Mouse (Mus musculus): ENCODE results near the gene Bckdha.

Gene Bckdha

DNA sequence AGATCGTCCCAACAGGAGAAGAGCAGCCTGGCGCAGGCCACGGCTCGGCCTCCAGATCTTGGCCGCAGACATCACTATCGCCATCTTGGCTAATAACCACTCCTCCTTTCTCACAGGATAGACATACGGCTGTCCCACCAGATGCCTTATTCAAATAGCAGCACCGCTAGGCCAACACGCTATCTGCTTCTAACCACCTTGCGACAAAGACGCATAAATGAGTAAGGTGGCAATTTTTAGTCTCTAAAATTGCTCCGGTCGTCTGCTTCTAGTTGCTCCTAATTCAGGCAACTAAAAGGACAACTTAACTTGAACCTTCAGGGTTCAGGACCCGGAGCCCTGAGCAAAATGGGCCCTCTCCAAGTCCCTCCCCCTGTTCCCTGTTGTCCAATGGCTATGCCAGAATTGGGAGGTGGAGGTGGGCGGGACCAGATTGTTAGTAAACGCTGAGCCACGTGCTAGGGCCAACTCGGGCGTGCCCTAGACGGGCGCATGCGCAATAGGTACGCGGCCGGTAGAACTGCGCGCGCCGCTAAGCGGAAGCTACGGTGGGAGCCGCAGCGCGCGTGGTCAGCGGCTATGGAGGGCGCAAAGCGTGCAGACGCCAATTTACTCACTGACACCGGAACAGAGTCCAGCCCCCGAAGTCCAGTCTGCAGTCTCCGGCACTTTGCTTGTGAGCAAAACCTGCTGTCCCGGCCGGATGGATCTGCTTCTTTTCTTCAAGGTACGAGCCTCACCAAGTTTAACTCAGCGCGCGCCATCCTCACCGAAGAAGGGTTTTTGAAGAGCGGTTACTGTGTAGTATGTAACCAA is at the start of gene Bckdha, which contains the start of gene Exosc5:
TSS of gene Bckdha (minus strand) at position 325 of the 816 bp plus-strand sequence.
TSS of gene Exosc5 (plus strand) at position 508 of the 816 bp plus-strand sequence.
- peak; percentile 99 for DNase-seq (ENCODE audit: low read depth, low spot score)

DNA sequence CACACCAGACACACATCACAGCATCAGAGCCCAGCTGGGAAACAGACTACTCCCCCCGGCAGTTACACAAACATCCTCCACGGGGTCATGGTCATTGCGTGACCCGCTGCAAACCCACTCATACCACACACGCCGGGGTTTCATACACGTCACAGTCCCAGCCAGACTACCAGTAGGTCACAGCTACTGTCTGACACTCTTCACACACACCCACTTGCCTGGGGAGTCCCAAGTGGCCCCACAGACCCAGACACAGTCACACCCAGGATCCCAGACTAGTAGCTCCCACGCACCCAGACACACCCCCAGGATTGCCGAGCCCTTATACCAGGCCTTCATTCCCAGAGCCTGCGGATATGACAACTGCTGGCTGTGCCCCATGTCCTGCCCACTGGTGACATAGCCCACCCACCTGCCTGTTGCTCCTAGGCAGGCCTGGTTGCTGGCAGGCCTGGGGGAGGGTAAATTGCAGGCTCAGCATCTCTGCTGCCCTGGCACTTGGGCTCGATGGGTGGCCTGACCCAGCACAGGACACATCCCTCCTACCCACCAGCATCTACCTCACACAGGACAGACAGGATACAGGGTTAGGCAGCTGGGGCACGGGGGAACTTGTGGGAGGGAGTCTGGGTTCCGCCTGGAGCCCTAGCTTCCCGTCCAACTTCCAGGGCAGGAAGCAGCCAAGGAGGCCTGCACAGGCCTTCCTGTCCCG is 49.0 kb upstream of the Bckdha start:
- DNase-seq (ENCODE audit: low read depth, low spot score): no peak

DNA sequence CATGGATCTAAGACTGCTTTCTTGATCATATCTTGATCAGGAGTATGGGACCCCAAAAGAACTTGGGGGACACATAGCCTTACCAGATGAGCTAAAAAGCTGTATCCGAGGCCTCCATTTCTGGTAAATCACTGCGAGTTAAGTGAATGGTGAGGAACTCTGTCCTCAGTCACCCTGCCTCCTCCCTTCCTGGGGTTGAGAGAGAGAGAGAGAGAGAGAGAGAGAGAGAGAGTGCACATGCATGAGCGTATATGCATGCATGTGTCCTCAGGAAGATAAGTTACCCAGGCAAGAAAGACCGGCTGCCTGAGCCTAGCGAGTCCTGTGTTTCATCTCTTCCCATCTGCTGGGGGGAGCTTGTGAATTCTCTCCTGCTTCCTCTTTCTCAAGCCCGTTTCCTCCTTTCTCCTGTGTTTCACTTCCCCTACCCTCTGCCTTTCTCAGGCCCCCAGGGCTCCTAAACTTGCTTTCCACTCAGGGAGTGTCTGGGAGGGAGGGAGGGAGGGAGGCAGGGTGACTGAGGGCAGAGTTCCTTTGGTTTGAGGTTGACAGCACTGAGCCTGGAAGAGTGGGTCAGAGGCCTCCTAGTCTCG is 47.9 kb upstream of the Bckdha start:
- no peak for DNase-seq (ENCODE audit: low read depth, low spot score)

DNA sequence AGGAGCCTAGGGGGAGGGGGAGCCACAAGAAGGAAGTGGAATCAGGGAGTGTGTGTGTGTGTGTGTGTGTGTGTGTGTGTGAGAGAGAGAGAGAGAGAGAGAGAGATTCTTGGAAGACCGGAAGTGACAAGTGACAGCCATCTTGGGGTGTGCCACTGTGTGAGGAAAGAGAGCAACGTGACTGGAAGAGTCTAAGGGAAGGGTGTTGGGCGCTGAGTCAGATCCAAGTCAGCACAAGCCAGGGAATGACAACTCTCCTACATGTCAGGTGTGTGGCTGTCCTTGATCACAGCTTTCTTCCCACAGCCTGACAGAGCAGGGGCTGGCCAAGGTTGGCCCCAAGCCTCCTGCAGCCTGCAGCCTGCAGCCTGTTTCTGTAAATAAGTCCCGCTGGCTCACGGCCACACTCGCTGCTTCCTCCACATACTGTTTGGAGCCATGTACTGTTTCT is 47.0 kb upstream of the Bckdha start:
- DNase-seq (ENCODE audit: low read depth, low spot score): no peak

DNA sequence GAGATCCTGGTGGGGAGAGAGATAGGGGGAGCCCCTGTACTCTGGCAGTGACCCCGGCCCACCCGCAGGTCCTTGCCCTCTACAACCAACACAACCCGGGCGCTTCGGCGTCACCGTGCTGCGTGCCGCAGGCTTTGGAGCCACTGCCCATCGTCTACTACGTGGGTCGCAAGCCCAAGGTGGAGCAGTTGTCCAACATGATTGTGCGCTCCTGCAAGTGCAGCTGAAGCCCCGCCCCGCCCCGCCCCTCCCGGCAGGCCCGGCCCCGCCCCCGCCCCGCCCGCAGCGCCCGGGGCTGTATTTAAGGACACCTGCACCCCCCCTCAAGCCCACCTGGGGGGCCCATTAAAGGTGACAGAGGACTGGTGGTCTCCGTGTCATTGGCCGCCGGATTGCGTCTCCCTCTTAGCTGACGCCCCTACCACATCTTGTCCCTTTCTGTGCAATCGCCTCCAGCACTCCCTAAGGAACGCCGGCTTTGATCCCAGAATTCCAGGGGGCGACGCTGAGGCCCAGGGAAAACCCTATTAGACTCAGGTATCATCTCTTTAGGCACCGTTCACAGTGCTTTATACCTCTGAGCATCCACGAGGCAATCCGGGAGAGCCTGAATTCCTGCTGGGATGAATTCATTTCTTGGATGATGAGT is 46.1 kb upstream of the Bckdha start:
- DNase-seq (ENCODE audit: low read depth, low spot score): no peak

DNA sequence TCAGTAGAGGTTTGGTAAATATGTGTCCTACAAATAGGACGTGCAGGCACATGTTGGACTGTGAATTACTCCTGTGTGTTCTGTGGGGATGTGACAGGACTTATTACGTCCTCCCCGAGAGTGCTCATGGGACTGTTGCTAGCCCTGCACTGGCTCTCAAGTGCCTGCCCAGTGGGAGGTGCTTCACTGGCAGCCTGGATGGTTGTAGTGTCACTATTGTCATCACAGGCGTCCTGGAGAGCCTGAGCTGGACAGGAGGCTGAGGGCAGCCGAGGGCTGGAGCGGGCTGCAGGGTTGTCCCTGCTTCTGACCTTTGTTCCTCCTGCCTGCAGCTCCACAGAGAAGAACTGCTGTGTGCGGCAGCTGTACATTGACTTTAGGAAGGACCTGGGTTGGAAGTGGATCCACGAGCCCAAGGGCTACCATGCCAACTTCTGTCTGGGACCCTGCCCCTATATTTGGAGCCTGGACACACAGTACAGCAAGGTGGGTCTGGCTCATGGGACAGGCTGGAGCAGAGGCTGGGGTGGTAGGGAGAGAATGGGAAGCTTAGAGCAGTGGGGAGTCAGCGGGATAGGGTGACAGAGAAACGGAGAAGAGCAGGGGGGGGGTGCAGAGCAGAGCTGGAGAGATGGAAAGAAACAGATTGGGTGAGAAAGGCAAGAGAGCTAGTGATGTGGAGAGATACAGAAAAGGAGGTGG is 45.2 kb upstream of the Bckdha start:
- no peak for DNase-seq (ENCODE audit: low read depth, low spot score)

DNA sequence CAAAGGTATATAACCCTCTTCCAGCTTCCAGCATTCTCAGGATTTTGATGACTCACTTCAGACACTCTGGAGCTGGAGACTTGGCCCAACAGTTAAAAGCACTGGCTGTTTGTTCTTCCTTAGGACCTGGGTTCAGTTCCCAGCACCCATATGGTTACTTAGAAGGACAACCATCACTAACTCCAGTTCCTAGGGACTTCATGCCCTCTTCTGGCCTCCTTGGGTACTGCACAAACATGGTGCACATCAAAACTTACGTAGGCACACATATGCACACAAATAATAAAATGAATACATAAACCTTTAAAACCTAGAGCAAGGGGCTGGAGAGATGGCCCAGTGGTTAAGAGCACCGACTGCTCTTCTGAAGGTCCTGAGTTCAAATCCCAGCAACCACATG is 43.6 kb upstream of the Bckdha start:
- DNase-seq (ENCODE audit: low read depth, low spot score): no peak

DNA sequence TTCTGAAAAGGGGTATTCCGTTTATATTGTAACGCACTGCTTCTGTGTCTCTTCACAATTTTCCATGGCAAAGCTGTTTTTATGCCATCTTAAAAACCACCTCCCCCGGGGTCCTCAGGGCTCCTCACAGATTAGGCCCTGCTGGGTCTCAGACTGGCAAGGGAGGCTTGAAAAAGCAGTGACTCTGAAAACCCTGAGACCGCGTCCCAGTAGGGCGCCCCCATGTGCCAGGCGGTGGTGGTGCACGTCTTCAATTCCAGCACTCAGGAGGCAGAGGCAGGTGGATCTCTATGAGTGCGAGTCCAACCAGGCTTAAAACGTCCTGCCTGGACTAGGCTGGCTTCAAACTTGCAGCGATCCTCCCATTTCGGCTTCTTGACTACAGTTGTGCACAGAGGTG is 42.0 kb upstream of the Bckdha start:
- DNase-seq (ENCODE audit: low read depth, low spot score): no peak

DNA sequence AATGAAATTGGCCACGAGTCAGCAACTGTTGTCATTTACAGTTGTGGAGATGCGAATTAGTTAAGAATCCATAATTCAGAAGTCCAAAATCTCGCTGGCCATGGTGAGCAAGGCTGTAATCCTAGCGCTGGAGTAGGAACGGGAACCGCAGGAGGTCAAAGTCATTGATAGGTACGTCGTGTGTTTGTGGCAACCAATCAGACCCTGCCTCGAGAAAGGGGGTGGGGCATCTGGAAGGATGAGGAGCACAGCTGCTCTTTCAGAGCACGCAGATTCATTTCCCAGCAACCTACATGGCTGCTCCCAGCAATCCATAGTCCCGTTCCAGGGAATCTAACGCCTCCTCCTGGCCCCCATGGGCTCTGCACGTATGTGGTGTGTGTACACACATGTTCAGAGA is 41.1 kb upstream of the Bckdha start:
- DNase-seq (ENCODE audit: low read depth, low spot score): no peak

DNA sequence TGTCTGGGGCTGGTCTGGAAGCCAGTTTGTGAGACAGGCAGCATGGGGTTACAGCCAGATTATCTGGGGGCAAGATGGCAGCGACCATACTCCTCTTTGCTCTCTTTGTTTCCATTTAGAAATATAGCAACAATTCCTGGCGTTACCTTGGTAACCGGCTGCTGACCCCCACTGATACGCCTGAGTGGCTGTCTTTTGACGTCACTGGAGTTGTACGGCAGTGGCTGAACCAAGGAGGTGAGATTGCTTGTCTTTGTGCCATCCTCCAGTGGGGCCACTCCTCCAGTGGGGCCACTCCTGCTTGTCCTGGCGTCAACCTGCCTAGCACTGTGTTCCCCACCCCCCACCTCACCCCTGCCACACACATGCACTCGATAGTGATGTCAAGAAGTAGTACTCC is 35.3 kb upstream of the Bckdha start:
- no peak for DNase-seq (ENCODE audit: low read depth, low spot score)

DNA sequence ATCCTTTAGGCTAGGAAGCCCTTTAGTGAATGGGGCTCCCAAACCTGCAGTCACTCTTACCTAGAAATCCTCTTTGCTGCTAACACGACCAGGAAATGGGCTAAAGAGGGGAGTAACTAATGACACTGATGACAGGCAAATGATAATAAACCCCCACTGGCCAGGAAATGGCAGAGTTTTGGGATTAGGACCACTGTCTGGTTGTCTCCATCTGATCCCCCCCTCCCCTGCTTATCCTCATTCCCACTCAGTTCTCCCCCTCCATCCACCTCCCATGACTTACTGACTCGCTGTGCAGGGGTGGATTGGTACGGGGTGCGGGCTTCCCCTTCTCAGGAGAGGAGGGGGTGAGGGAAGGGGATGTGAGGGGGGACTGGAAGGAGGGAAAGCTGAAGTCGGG is 31.3 kb upstream of the Bckdha start:
- DNase-seq (ENCODE audit: low read depth, low spot score): no peak

DNA sequence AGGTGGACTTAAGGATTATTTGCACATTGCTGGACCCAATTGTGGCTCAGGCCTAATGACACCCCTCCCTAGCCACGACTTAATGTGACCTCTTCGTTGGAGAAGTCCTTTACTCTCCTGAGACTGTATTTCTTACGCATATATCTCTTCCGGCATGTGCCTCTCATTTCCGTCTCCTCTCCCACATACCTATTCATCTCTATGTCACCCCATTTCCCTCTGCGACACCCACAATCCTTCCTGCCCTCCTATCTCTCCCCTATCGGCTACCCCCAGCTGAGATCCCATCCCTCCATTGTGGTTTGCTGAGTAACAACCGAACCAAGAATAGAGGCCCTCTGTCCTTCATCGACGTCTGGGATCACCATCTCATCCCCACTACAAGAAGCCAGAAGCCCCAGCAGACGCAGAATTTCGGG is 30.8 kb upstream of the Bckdha start:
- DNase-seq (ENCODE audit: low read depth, low spot score): no peak

DNA sequence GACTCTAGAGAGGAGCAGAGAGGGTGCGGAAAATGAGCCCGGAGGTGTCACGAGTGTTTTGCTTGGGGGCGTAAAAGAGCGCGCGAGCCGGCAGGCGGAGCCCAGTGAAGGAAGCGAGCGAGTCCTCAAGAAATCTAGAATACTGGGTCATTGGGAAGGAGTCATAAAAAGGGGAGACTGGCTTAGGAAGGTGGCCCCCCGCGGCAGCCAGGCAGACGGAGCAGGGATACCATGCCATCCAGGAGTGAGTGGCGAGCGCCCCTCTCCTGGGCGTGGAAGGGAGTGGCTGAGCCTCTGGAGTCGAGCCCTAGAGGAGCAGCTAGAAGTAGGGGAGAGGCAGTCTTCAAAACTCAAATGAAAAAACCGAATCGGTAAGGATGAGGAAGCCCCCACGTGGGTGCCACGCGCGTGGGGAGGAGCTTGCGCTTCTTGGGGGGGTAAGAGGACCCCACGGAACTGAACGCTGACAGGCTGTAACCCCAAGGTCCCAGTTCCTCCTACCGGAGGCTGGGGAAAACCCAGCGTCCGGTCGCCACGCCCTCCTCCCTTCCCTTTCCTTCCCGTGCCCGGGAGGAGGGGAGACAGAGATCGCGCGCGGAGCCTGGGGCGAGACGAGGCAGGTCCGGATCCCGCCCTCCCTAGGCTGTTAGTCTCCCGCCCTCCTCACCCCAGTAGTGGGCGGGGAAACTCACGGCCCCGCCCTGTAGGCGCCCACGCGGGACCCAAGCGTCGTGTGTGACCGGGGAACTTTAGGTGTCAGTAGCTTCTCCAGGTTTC is 30.2 kb upstream of the Bckdha start:
- DNase-seq (ENCODE audit: low read depth, low spot score): no peak

DNA sequence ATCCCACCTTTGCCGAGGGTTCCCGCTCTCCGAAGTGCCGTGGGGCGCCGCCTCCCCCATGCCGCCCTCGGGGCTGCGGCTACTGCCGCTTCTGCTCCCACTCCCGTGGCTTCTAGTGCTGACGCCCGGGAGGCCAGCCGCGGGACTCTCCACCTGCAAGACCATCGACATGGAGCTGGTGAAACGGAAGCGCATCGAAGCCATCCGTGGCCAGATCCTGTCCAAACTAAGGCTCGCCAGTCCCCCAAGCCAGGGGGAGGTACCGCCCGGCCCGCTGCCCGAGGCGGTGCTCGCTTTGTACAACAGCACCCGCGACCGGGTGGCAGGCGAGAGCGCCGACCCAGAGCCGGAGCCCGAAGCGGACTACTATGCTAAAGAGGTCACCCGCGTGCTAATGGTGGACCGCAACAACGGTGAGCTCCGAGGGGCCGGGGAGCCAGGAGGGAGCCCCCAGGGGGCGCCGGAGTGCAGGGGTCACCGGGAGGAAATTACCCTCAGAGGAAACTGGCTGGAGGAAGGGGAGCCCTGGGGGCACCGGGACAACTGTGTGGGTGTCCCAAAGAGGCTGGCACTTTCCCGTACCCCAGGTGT is 29.1 kb upstream of the Bckdha start:
- no peak for DNase-seq (ENCODE audit: low read depth, low spot score)

DNA sequence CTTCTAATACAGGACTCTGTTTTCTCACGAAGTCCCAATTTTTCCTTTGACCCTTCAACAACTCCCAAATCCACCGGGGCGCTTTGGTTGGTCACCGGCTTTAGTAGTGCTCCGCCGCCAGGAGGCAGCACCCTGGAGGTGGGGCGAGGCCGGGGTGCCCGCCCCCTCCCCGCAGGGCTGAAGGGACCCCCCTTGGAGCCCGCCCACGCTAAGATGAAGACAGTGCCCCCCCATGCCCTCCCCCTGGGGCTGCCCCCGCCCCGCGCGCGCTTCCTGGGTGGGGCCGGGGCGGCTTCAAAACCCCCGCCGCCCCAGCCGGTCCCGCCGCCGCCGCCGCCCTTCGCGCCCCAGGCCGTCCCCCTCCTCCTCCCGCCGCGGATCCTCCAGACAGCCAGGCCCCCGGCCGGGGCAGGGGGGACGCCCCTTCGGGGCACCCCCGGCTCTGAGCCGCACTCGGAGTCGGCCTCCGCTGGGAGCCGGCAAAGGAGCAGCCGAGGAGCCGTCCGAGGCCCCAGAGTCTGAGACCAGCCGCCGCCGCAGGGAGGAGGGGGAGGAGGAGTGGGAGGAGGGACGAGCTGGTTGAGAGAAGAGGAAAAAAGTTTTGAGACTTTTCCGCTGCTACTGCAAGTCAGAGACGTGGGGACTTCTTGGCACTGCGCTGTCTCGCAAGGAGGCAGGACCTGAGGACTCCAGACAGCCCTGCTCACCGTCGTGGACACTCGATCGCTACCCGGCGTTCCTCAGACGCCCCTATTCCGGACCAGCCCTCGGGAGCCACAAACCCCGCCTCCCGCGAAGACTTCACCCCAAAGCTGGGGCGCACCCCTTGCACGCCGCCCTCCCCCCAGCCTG is 28.1 kb upstream of the Bckdha start, which contains the start of gene Tgfb1:
TSS of gene Tgfb1 (plus strand) at position 323 of the 852 bp plus-strand sequence.
- DNase-seq (ENCODE audit: low read depth, low spot score): no peak

DNA sequence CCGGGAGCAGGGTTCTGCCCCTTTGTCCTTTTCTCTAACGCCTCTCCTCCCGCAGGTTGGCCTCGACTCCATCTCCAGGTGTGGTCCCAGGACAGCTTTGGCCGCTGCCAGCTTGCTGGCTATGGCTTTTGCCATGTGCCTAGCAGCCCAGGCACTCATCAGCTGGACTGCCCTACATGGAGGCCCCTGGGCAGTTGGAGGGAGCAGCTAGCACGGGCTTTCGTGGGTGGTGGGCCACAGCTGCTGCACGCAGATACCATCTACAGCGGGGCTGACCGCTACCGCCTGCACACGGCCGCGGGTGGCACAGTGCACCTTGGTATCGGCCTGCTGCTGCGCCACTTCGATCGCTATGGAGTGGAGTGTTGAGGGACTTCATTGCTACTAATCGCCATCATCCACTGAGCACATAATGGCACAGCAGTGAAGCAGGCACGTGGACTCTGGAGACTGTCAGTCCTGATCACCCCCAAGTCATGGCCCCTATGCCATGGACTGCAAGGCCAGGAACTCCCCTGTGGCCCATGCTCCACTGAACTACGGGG is 27.2 kb upstream of the Bckdha start:
- DNase-seq (ENCODE audit: low read depth, low spot score): no peak

DNA sequence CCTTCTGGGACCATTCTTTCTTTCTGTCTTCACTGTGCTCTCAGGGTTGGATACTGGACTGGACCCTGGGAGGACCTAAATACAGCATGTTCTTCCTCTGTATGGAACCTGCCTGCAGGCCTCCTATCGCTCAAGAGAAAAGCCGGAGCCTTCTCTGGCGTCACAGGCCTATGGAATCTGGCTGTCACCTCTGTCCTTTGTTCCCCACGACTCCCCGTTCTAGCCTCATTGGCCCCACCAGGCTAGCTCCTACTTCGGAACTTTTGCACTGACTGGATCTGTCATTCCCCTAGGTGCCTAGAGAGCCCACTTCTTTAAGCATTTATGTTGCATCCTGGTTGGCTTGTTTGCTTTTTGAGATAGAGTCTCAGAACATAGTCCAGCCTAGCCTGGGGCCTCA is 25.9 kb upstream of the Bckdha start:
- no peak for DNase-seq (ENCODE audit: low read depth, low spot score)

DNA sequence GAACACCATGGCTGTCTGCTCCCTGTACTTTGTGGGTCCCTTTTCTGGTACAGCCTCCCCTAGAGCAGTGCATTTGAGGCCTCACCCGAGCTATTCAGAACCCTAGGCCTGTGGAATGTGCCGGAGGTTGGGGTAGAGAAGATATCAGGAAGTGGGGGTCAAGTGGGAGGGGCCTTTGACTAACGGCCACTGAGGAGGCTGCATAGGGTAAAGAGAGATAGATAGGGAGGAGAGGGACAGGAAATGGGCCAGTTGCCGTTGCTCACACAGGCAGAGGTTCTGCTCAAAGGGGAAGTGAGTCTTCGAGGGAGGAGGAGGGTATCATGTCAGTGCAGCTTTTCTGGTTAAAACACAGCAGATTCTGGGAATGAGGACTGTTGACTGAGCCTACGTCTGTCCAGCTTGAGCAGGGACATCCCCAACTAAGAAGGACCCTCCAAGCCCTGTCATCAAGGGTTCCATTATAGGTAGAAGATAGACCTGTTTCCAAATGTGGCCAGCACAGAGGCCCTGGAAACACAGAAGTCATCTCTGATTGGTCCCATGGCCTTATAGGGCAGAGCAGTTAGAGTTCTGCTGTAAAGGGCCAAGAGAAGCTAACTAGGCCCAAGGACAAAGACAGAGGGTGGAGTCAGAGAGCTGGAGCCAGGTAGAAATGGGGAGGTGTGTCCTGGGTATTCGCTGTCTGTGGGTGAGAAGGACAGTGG is 24.8 kb upstream of the Bckdha start:
- no peak for DNase-seq (ENCODE audit: low read depth, low spot score)
